Mouse (Mus musculus) left cerebral cortex, adult 2 months (tissue): ENCODE data around the gene 2900011O08Rik. TPM values are rescaled to one million over a fixed set of nuclear protein-coding genes. Genes with fewer than 3 reads are reported as not detected.
A peak's percentile ranks its signal among the peaks of the same experiment; 100 is the strongest.
"Not testable (repeated sequence)": the region's sequence is repeated elsewhere in the genome, so short reads cannot be mapped to it uniquely, and the experiment has no call there.

Experiments
- DNase-seq, 2 experiments: peaks; one replicate each; pipeline ENCODE4 v3.0.0; 2021 to 2022; ENCODE audit warnings: low spot score in 2 of 2, mixed read lengths in 1 of 2; ENCODE audit errors: extremely low spot score in 1 of 2
- H3K27ac ChIP-seq: fragments of 200-600 bp; 2 replicates; pipeline ENCODE4 v1.8.1; 2022
- H3K4me3 ChIP-seq: fragments of 200-600 bp; 2 replicates; pipeline ENCODE4 v1.8.1; 2022
- CTCF ChIP-seq: fragments of 200-600 bp; IDR thresholded peaks from 2 replicates; pipeline ENCODE4 v1.8.1; 2022; ENCODE audit warnings: antibody characterized with exemption, mild to moderate bottlenecking, moderate library complexity
- intact Hi-C: fragments of 180-260 bp; cut with DNase I; formaldehyde crosslinking; loops from one replicate; pipeline ENCODE4 v1.15.1; 2025
- total RNA-seq, 2 experiments: library from RNA; stranded (reverse); gene quantifications; 2 replicates each; pipeline ENCODE4 v1.2.3; 2021

2900011O08Rik gene
- total RNA-seq, 2 experiments from 2014 or later, result 272 to 289 TPM

GRCm38 (mm10) chr16:14053116-14053515, 66.7 kb downstream of the 2900011O08Rik start:
- Histone ChIP-seq H3K4me3 (no peak overlapping the region), H3K27ac (no peak overlapping the region)
- DNase-seq, result no peak
- no peak for TF ChIP-seq CTCF
- intact Hi-C loops, result loop anchor here (1.0 kb wide), 1 partner anchor 37 kb away; no protein-coding TSS in a partner anchor

GRCm38 (mm10) chr16:14055271-14055670, 68.9 kb downstream of the 2900011O08Rik start:
- H3K4me3 ChIP-seq, result no peak overlapping the region
- DNase-seq, result no peak
- intact Hi-C loops, result no loop called here
- no peak overlapping the region for H3K27ac ChIP-seq
- TF ChIP-seq CTCF, result no peak

GRCm38 (mm10) chr16:14056734-14057133, 70.3 kb downstream of the 2900011O08Rik start:
- intact Hi-C loops, result no loop called here
- H3K27ac ChIP-seq, result peak overlapping the region; percentile 50
- H3K4me3 ChIP-seq, result no peak overlapping the region
- DNase-seq, result peak in 1 of 2 experiments; percentile 31
- no peak for TF ChIP-seq CTCF

GRCm38 (mm10) chr16:14058541-14058940, 72.1 kb downstream of the 2900011O08Rik start:
- Histone ChIP-seq H3K27ac (no peak overlapping the region), H3K4me3 (no peak overlapping the region)
- no peak for TF ChIP-seq CTCF
- DNase-seq, result no peak
- intact Hi-C loops, result no loop called here

- intact Hi-C loops, result no loop called here
- TF ChIP-seq CTCF, result no peak
- H3K4me3 ChIP-seq, result no peak overlapping the region
- H3K27ac ChIP-seq, result no peak overlapping the region
- DNase-seq, result no peak
Observed at GRCm38 (mm10) chr16:14059118-14059854, 72.9 kb downstream of the 2900011O08Rik start.

GRCm38 (mm10) chr16:14059869-14060268, 73.5 kb downstream of the 2900011O08Rik start:
- no peak for TF ChIP-seq CTCF
- DNase-seq, result no peak

GRCm38 (mm10) chr16:14066571-14066970, 80.2 kb downstream of the 2900011O08Rik start:
- H3K27ac ChIP-seq, H3K4me3 ChIP-seq, DNase-seq, intact Hi-C loops: not testable (repeated sequence)

More at GRCm38 (mm10) chr16:14059869-14060268, 73.5 kb downstream of the 2900011O08Rik start:
- no peak overlapping the region for H3K4me3 ChIP-seq
- intact Hi-C loops, result no loop called here
- no peak overlapping the region for H3K27ac ChIP-seq

- DNase-seq, intact Hi-C loops, H3K27ac ChIP-seq, H3K4me3 ChIP-seq: not testable (repeated sequence)
Observed at GRCm38 (mm10) chr16:14068701-14069100, 82.3 kb downstream of the 2900011O08Rik start.

- intact Hi-C loops, result no loop called here
- H3K4me3 ChIP-seq, result no peak overlapping the region
- TF ChIP-seq CTCF, result no peak
- no peak for DNase-seq
- H3K27ac ChIP-seq, result no peak overlapping the region
Observed at GRCm38 (mm10) chr16:14070471-14071169, 84.2 kb downstream of the 2900011O08Rik start.

- no peak for DNase-seq
- intact Hi-C loops, result no loop called here
- H3K27ac ChIP-seq, result peak overlapping the region; percentile 70
- TF ChIP-seq CTCF, result no peak
- H3K4me3 ChIP-seq, result no peak overlapping the region
Observed at GRCm38 (mm10) chr16:14082925-14083324, 96.5 kb downstream of the 2900011O08Rik start.

- Histone ChIP-seq H3K27ac (no peak overlapping the region), H3K4me3 (no peak overlapping the region)
- DNase-seq, result no peak
- intact Hi-C loops, result no loop called here
- no peak for TF ChIP-seq CTCF
Observed at GRCm38 (mm10) chr16:14088249-14088648, 101.8 kb downstream of the 2900011O08Rik start.

- no peak for TF ChIP-seq CTCF
- DNase-seq, result no peak
- Histone ChIP-seq H3K27ac (no peak overlapping the region), H3K4me3 (no peak overlapping the region)
- intact Hi-C loops, result no loop called here
Observed at GRCm38 (mm10) chr16:14089296-14089695, 102.9 kb downstream of the 2900011O08Rik start.
